Mouse (Mus musculus): ENCODE data around the gene Ranbp10. TPM values are rescaled to one million over a fixed set of nuclear protein-coding genes. Genes with fewer than 3 reads are reported as not detected.

Ranbp10 gene
- polyA plus RNA-seq, 1 experiment from 2014 or later: 8.9 TPM

DNA sequence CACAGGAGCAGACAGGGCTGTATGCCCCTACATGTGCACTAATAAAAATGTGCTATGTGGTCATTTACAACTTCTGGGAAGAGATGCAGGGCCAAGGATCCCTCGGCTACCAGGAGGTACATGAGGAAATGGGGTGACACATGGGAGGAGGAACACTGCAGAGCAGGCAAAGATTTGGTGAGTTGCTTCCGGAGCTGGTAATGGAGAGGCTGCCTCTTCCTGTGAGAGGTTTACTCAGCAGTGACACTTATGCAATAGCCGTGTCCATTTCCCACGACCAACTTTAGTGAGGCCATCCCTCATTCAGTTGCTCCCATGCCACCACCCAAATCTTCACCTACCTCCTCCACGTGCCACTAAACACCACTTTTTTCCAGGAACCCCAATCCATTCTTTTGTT, 46.9 kb downstream of the Ranbp10 start:
- no peak overlapping the region for H3K4me2 ChIP-seq (ENCODE audit: low read length)
- H3K4me3 ChIP-seq (ENCODE audit: low read length): no peak overlapping the region
- H3K9ac ChIP-seq (ENCODE audit: low read depth, low read length): no peak overlapping the region
- no peaks in the 10 kb centered on the region for H3K4me1 ChIP-seq (ENCODE audit: control insufficient read depth, insufficient read depth, low read depth, low read length)
- 92% methylated on average over 5 of the region's 5 CpGs for WGBS
- H3K27me3 ChIP-seq (replicated peaks; ENCODE audit: control insufficient read depth, insufficient read depth, low read length): no peaks in the 10 kb centered on the region
- H3K36me3 ChIP-seq (ENCODE audit: control insufficient read depth, insufficient read depth, low read length): peaks cover 17% of the 10 kb centered on the region
- no peaks in the 10 kb centered on the region for H3K9me3 ChIP-seq (ENCODE audit: control insufficient read depth, low read length)
- no peak overlapping the region for H3K27ac ChIP-seq (ENCODE audit: low read depth, low read length)
- ATAC-seq: no peak

GRCm38 (mm10) chr8:105777833-105778232, 49.3 kb downstream of the Ranbp10 start:
- Histone ChIP-seq H3K4me2 (ENCODE audit: low read length) (no peak overlapping the region), H3K9ac (ENCODE audit: low read depth, low read length) (no peak overlapping the region), H3K36me3 (ENCODE audit: control insufficient read depth, insufficient read depth, low read length) (peaks cover 27% of the 10 kb centered on the region), H3K27ac (ENCODE audit: low read depth, low read length) (no peak overlapping the region), H3K9me3 (ENCODE audit: control insufficient read depth, low read length) (no peaks in the 10 kb centered on the region), H3K4me3 (ENCODE audit: low read length) (no peak overlapping the region), H3K4me1 (ENCODE audit: control insufficient read depth, insufficient read depth, low read depth, low read length) (no peaks in the 10 kb centered on the region), H3K27me3 (replicated peaks; ENCODE audit: control insufficient read depth, insufficient read depth, low read length) (no peaks in the 10 kb centered on the region)
- 90% methylated on average over 2 of the region's 2 CpGs for WGBS
- ATAC-seq: no peak

DNA sequence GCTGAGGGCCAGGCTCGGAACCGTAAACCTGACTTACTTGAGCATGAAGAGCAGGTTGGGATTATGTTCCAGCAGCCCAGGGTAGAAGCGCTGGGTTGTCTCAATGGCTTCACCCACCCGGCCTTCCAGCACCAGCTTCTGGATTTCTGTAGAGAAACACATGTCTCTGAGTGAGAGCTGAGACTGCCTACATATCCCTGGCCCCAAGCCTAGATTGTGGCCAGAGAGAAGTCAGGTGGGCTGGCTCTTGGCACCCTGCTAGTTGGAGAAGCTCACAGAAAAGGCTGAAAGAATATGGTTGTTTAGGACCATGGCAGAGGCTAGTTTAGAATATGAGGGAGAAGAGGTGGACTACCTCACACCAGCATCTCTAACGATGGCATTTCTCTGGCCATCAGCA, 52.7 kb downstream of the Ranbp10 start:
- Histone ChIP-seq H3K9me3 (ENCODE audit: control insufficient read depth, low read length) (no peaks in the 10 kb centered on the region), H3K4me3 (ENCODE audit: low read length) (no peak overlapping the region), H3K9ac (ENCODE audit: low read depth, low read length) (no peak overlapping the region), H3K27ac (ENCODE audit: low read depth, low read length) (no peak overlapping the region), H3K4me1 (ENCODE audit: control insufficient read depth, insufficient read depth, low read depth, low read length) (no peaks in the 10 kb centered on the region), H3K4me2 (ENCODE audit: low read length) (no peak overlapping the region), H3K27me3 (replicated peaks; ENCODE audit: control insufficient read depth, insufficient read depth, low read length) (no peaks in the 10 kb centered on the region), H3K36me3 (ENCODE audit: control insufficient read depth, insufficient read depth, low read length) (peaks cover 44% of the 10 kb centered on the region)
- no peak for ATAC-seq
- 92% methylated on average over 5 of the region's 5 CpGs for WGBS

DNA sequence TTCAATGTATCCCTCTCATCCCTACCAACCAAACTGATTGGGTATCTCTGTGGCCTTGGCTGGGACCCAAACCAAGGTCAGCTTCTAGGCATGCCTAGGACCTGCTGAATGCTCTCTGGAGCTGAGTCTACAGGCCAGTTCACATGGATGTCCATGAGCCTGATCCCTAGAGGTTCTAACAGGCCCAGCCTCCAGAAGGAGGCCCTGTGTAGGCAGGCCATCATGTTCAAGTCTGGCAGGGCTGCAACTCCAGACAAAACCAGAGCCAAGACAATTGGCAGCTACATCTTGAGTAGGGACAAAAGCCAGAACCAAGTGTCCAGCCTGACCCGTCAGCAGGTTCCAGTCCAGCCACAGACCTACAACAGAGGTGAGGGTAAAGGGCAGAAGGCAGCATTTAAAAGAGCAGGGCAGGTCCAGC, 53.7 kb downstream of the Ranbp10 start:
- Histone ChIP-seq H3K36me3 (ENCODE audit: control insufficient read depth, insufficient read depth, low read length) (peaks cover 47% of the 10 kb centered on the region), H3K27me3 (replicated peaks; ENCODE audit: control insufficient read depth, insufficient read depth, low read length) (no peaks in the 10 kb centered on the region), H3K9me3 (ENCODE audit: control insufficient read depth, low read length) (no peaks in the 10 kb centered on the region), H3K4me2 (ENCODE audit: low read length) (no peak overlapping the region), H3K4me3 (ENCODE audit: low read length) (no peak overlapping the region), H3K27ac (ENCODE audit: low read depth, low read length) (no peak overlapping the region), H3K4me1 (ENCODE audit: control insufficient read depth, insufficient read depth, low read depth, low read length) (no peaks in the 10 kb centered on the region), H3K9ac (ENCODE audit: low read depth, low read length) (no peak overlapping the region)
- no peak for ATAC-seq
- WGBS: 96% methylated on average over 1 of the region's 1 CpGs

- Histone ChIP-seq H3K4me3 (ENCODE audit: low read length) (no peak overlapping the region), H3K4me1 (ENCODE audit: control insufficient read depth, insufficient read depth, low read depth, low read length) (no peaks in the 10 kb centered on the region), H3K9ac (ENCODE audit: low read depth, low read length) (no peak overlapping the region), H3K4me2 (ENCODE audit: low read length) (no peak overlapping the region), H3K27me3 (replicated peaks; ENCODE audit: control insufficient read depth, insufficient read depth, low read length) (no peaks in the 10 kb centered on the region), H3K36me3 (ENCODE audit: control insufficient read depth, insufficient read depth, low read length) (peaks cover 50% of the 10 kb centered on the region), H3K27ac (ENCODE audit: low read depth, low read length) (no peak overlapping the region), H3K9me3 (ENCODE audit: control insufficient read depth, low read length) (no peaks in the 10 kb centered on the region)
- WGBS: 99% methylated on average over 12 of the region's 12 CpGs
- ATAC-seq: no peak
These were observed 55.6 kb downstream of the Ranbp10 start for GRCm38 (mm10) chr8:105771398-105772175.

- WGBS: 79% methylated on average over 1 of the region's 1 CpGs
- H3K4me3 ChIP-seq (ENCODE audit: low read length): no peak overlapping the region
- no peaks in the 10 kb centered on the region for H3K27me3 ChIP-seq (replicated peaks; ENCODE audit: control insufficient read depth, insufficient read depth, low read length)
- H3K36me3 ChIP-seq (ENCODE audit: control insufficient read depth, insufficient read depth, low read length): peaks cover 44% of the 10 kb centered on the region
- H3K4me2 ChIP-seq (ENCODE audit: low read length): no peak overlapping the region
- H3K4me1 ChIP-seq (ENCODE audit: control insufficient read depth, insufficient read depth, low read depth, low read length): no peaks in the 10 kb centered on the region
- H3K9ac ChIP-seq (ENCODE audit: low read depth, low read length): no peak overlapping the region
- no peak for ATAC-seq
- H3K27ac ChIP-seq (ENCODE audit: low read depth, low read length): no peak overlapping the region
- H3K9me3 ChIP-seq (ENCODE audit: control insufficient read depth, low read length): no peaks in the 10 kb centered on the region
These were observed 56.5 kb downstream of the Ranbp10 start for GRCm38 (mm10) chr8:105770609-105771008.

GRCm38 (mm10) chr8:105768485-105769257, 58.5 kb downstream of the Ranbp10 start:
- ATAC-seq: no peak
- H3K4me3 ChIP-seq (ENCODE audit: low read length): no peak overlapping the region
- H3K27ac ChIP-seq (ENCODE audit: low read depth, low read length): no peak overlapping the region
- H3K36me3 ChIP-seq (ENCODE audit: control insufficient read depth, insufficient read depth, low read length): peaks cover 36% of the 10 kb centered on the region
- H3K27me3 ChIP-seq (replicated peaks; ENCODE audit: control insufficient read depth, insufficient read depth, low read length): no peaks in the 10 kb centered on the region
- H3K4me1 ChIP-seq (ENCODE audit: control insufficient read depth, insufficient read depth, low read depth, low read length): no peaks in the 10 kb centered on the region
- H3K9me3 ChIP-seq (ENCODE audit: control insufficient read depth, low read length): no peaks in the 10 kb centered on the region
- WGBS: 95% methylated on average over 5 of the region's 5 CpGs
- no peak overlapping the region for H3K4me2 ChIP-seq (ENCODE audit: low read length)
- no peak overlapping the region for H3K9ac ChIP-seq (ENCODE audit: low read depth, low read length)

GRCm38 (mm10) chr8:105758277-105759108, 68.7 kb downstream of the Ranbp10 start, which contains the start of gene Gfod2:
Gene Gfod2, minus strand, starts transcription at chr8:105758664.
- peak; percentile 98 for ATAC-seq
- peak within 1 kb of the TSS; percentile 72 for H3K4me2 ChIP-seq (ENCODE audit: low read length)
- H3K27ac ChIP-seq (ENCODE audit: low read depth, low read length): peak within 1 kb of the TSS; percentile 93
- H3K27me3 ChIP-seq (replicated peaks; ENCODE audit: control insufficient read depth, insufficient read depth, low read length): no peaks in the 10 kb centered on the region
- H3K36me3 ChIP-seq (ENCODE audit: control insufficient read depth, insufficient read depth, low read length): no peaks in the 10 kb centered on the region
- H3K9me3 ChIP-seq (ENCODE audit: control insufficient read depth, low read length): no peaks in the 10 kb centered on the region
- WGBS: 4% methylated on average over 57 of the region's 57 CpGs
- H3K4me3 ChIP-seq (ENCODE audit: low read length): peak within 1 kb of the TSS; percentile 76
- H3K4me1 ChIP-seq (ENCODE audit: control insufficient read depth, insufficient read depth, low read depth, low read length): peaks cover 9% of the 10 kb centered on the region
- peak within 1 kb of the TSS; percentile 93 for H3K9ac ChIP-seq (ENCODE audit: low read depth, low read length)
